Comparison of ENCODE assay signal across 8 mouse cellular contexts in the genomic region with DNA sequence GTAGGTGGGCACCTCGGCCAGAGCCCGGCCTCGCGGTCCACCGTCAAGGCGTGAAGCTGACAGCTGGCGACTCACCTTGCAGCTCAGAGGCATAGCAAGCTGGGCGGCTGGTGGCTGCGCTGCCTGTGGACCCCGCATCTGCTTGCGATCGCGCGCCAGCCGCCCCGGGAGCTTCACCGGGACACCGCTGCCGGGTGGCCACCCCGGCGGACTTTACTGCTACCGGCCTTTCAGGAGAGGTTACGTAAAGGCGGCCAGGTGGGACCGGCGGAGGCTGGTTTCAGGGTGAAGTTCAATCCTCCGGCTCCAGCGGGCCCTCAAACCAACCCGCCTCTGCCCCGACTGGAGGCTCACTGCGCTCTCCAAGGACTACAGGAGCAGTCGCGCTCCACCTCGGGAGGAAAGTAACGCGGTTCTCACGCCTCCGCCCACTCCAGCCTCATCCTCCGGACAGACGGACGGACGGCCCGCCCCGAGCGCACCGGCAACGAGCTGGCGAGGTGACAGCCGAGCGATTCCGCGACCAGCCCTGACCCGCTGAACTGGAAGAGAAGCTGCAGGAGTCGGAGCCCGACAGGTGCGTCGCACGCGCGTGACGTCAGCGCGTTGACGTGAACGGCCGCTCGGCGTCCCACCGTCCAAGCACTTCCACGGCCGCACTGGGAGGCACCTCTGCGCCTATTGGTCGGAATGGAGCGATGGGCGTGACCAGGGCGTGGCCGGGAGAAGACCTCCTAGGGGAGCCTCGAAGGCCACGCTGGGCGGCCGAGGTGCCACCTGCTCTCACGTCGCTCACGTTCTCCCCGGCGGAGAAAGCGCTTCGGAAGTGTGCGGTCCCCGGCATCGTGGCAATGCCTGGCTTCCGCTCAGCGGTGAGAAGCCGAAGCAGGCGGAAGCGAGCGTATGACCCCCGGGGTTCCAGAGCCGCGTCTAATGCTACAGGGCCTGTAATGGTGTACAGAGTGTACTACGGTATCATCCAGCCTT. TPM values are rescaled to one million over a fixed set of nuclear protein-coding genes. Genes with fewer than 3 reads are reported as not detected.
DNase-seq lines count a peak whose midpoint lies in the region; ATAC-seq and TF ChIP-seq lines count a peak whose summit lies in the region.

A gene (minus strand): TSS at position 600 of the 987 bp plus-strand sequence.

- no peaks in the 10 kb centered on the region for H3K27me3 ChIP-seq in C2C12 (ENCODE audit: control insufficient read depth, insufficient read depth, insufficient read length)
- no peaks in the 10 kb centered on the region for H3K27me3 ChIP-seq in erythroblast, embryonic 14.5 days (ENCODE audit: control insufficient read depth)
- no peaks in the 10 kb centered on the region for H3K27me3 ChIP-seq in heart, embryonic 11.5 days (ENCODE audit: control insufficient read depth, insufficient read depth, low read length)
- H3K27me3 ChIP-seq in kidney, embryonic 16.5 days (ENCODE audit: insufficient read depth, low read length), result no peaks in the 10 kb centered on the region
- no peaks in the 10 kb centered on the region for H3K27me3 ChIP-seq in liver, adult 2 months (ENCODE audit: control insufficient read depth, insufficient read depth, low read length)
- H3K27me3 ChIP-seq in myocyte (ENCODE audit: control insufficient read depth, insufficient read depth, insufficient read length), result no peaks in the 10 kb centered on the region
- no peaks in the 10 kb centered on the region for H3K27me3 ChIP-seq in splenic B cell, adult 2 months (ENCODE audit: control insufficient read depth, insufficient read depth, low read length, poor library complexity, severe bottlenecking)

- peak within 1 kb of the TSS; percentile 87 for H3K9ac ChIP-seq in heart, embryonic 11.5 days (ENCODE audit: low read depth, low read length)
- peak within 1 kb of the TSS; percentile 81 for H3K9ac ChIP-seq in kidney, embryonic 16.5 days (replicated peaks; ENCODE audit: low read length)
- H3K9ac ChIP-seq in liver, adult 2 months (ENCODE audit: low read depth, low read length), result peak within 1 kb of the TSS; percentile 74

- H3K4me2 ChIP-seq in heart, embryonic 11.5 days, result peak within 1 kb of the TSS; percentile 88
- peak within 1 kb of the TSS; percentile 94 for H3K4me2 ChIP-seq in kidney, embryonic 16.5 days (replicated peaks; ENCODE audit: low read depth, low read length)
- H3K4me2 ChIP-seq in myocyte (ENCODE audit: low read depth), result peak within 1 kb of the TSS; percentile 100

- H3ac ChIP-seq in C2C12 (ENCODE audit: control insufficient read depth, insufficient read length, low read depth) (peak within 1 kb of the TSS; percentile 70), myocyte (ENCODE audit: control insufficient read depth, insufficient read length) (peak within 1 kb of the TSS; percentile 70)

- TF ChIP-seq CTCF in C2C12 (IDR thresholded peaks at IDR 0.05; ENCODE audit: control insufficient read depth, insufficient read depth, insufficient read length), result no peak
- TF ChIP-seq CTCF in brain, embryonic 14.5 days (IDR thresholded peaks at IDR 0.05; ENCODE audit: borderline replicate concordance, extremely low read depth, insufficient read depth, insufficient read length), result no peak
- TF ChIP-seq CTCF in liver, adult 2 months (IDR thresholded peaks at IDR 0.05; ENCODE audit: low read depth, low read length), result no peak

- H3K79me2 ChIP-seq in C2C12 (ENCODE audit: control insufficient read depth, insufficient read depth) (peaks cover 51% of the 10 kb centered on the region), myocyte (ENCODE audit: control insufficient read depth, insufficient read depth) (peaks cover 43% of the 10 kb centered on the region)
- H3K79me2 ChIP-seq in liver, adult 2 months (ENCODE audit: control insufficient read depth, insufficient read depth, low read length), result peaks cover 5% of the 10 kb centered on the region; the same call in 1 of the 2 replicates

- H3K27ac ChIP-seq in heart, embryonic 11.5 days (ENCODE audit: low read depth, low read length), result peak within 1 kb of the TSS; percentile 93
- H3K27ac ChIP-seq in kidney, embryonic 16.5 days (ENCODE audit: low read length), result peak within 1 kb of the TSS; percentile 92
- peak within 1 kb of the TSS; percentile 73 for H3K27ac ChIP-seq in liver, adult 2 months (replicated peaks; ENCODE audit: insufficient read depth, low read depth, low read length)

- under 1% methylated on average over 100 of the region's 101 CpGs for WGBS in heart, embryonic 11.5 days (ENCODE audit: insufficient replicate concordance)
- under 1% methylated on average over 98 of the region's 101 CpGs for WGBS in kidney, embryonic 16.5 days
- 1% methylated on average over 101 of the region's 101 CpGs for WGBS in liver, adult 2 months

- ATAC-seq in heart, embryonic 11.5 days (replicated peaks; ENCODE audit: insufficient number of reproducible peaks, low FRiP score, low TSS enrichment), result peak; percentile 100
- peak; percentile 100 for ATAC-seq in kidney, embryonic 16.5 days (ENCODE audit: low FRiP score, low TSS enrichment)

- H3K4me3 ChIP-seq in C2C12 (ENCODE audit: insufficient read depth, poor library complexity, severe bottlenecking) (peak within 1 kb of the TSS; percentile 78), myocyte (peak within 1 kb of the TSS; percentile 78)
- peak within 1 kb of the TSS; percentile 100 for H3K4me3 ChIP-seq in erythroblast, embryonic 14.5 days (replicated peaks)
- peak within 1 kb of the TSS; percentile 68 for H3K4me3 ChIP-seq in heart, embryonic 11.5 days (ENCODE audit: low read depth, low read length)
- peak within 1 kb of the TSS; percentile 64 for H3K4me3 ChIP-seq in kidney, embryonic 16.5 days (ENCODE audit: low read length)
- peak within 1 kb of the TSS; percentile 74 for H3K4me3 ChIP-seq in liver, adult 2 months (ENCODE audit: insufficient read depth, low read depth, low read length)

- peak; percentile 99 for DNase-seq in brain, embryonic 14.5 days (ENCODE audit: low read depth)
- peak; percentile 95 for DNase-seq in liver, adult 2 months (ENCODE audit: extremely low read depth, low read depth, low spot score)
- peak; percentile 99 for DNase-seq in splenic B cell, adult 2 months (ENCODE audit: low read depth, low spot score)

- H3K9me3 ChIP-seq in erythroblast, embryonic 14.5 days (ENCODE audit: control insufficient read depth, low read length), result no peaks in the 10 kb centered on the region
- H3K9me3 ChIP-seq in heart, embryonic 11.5 days (replicated peaks; ENCODE audit: control insufficient read depth, low read length), result no peaks in the 10 kb centered on the region
- peaks cover 5% of the 10 kb centered on the region; the same call in 1 of the 2 replicates for H3K9me3 ChIP-seq in kidney, embryonic 16.5 days (ENCODE audit: low read length)

- peaks cover 25% of the 10 kb centered on the region for H3K79me3 ChIP-seq in C2C12 (ENCODE audit: low read depth)

- H3K36me3 ChIP-seq in C2C12 (ENCODE audit: control insufficient read depth, insufficient read depth) (no peaks in the 10 kb centered on the region), myocyte (ENCODE audit: control insufficient read depth, insufficient read depth) (no peaks in the 10 kb centered on the region)
- H3K36me3 ChIP-seq in erythroblast, embryonic 14.5 days (ENCODE audit: control insufficient read depth), result peaks cover 18% of the 10 kb centered on the region
- H3K36me3 ChIP-seq in heart, embryonic 11.5 days (ENCODE audit: control insufficient read depth, insufficient read depth, low read length), result no peaks in the 10 kb centered on the region
- no peaks in the 10 kb centered on the region for H3K36me3 ChIP-seq in kidney, embryonic 16.5 days (ENCODE audit: insufficient read depth, low read length)
- H3K36me3 ChIP-seq in liver, adult 2 months (ENCODE audit: control insufficient read depth, insufficient read depth, low read length), result no peaks in the 10 kb centered on the region
- H3K36me3 ChIP-seq in splenic B cell, adult 2 months (ENCODE audit: control insufficient read depth, insufficient read depth, low read length, poor library complexity, severe bottlenecking), result no peaks in the 10 kb centered on the region

- H3K4me1 ChIP-seq in erythroblast, embryonic 14.5 days (ENCODE audit: control insufficient read depth), result peaks cover 54% of the 10 kb centered on the region
- H3K4me1 ChIP-seq in heart, embryonic 11.5 days (ENCODE audit: control insufficient read depth, insufficient read depth, low read length), result 0 out of 2 replicates have a peak, but pooled peaks cover 3% of the 10 kb centered on the region
- peaks cover 11% of the 10 kb centered on the region; the same call in 1 of the 2 replicates for H3K4me1 ChIP-seq in kidney, embryonic 16.5 days (ENCODE audit: insufficient read depth, low read length)
- peaks cover 10% of the 10 kb centered on the region; the same call in 1 of the 2 replicates for H3K4me1 ChIP-seq in liver, adult 2 months (ENCODE audit: control insufficient read depth, insufficient read depth, low read length)

- TF ChIP-seq POLR2A in brain, embryonic 14.5 days (IDR thresholded peaks at IDR 0.05; ENCODE audit: borderline replicate concordance, extremely low read depth, insufficient read depth, insufficient read length, poor library complexity, severe bottlenecking), result peak; percentile 59; the same call in 1 of the 2 replicates
- TF ChIP-seq POLR2A in liver, adult 2 months (IDR thresholded peaks at IDR 0.05; ENCODE audit: extremely low read depth, insufficient read depth, low read length), result peak; percentile 78
- peak; percentile 91 for TF ChIP-seq POLR2A in myocyte (IDR thresholded peaks at IDR 0.05; ENCODE audit: insufficient read length, low read depth)

TF ChIP-seq in C2C12, 6 proteins besides CTCF, POLR2A, EP300 and RAD21 (continues in another document):
- TF ChIP-seq FOSL1 (IDR thresholded peaks at IDR 0.05; ENCODE audit: insufficient read depth, low read length, poor library complexity, severe bottlenecking), result no peak
- no peak for TF ChIP-seq CEBPB (IDR thresholded peaks at IDR 0.05; ENCODE audit: low read depth)
- TF ChIP-seq USF1 (IDR thresholded peaks at IDR 0.05; ENCODE audit: low read depth), result no peak
- TF ChIP-seq MYOG (IDR thresholded peaks at IDR 0.05; ENCODE audit: control insufficient read depth, extremely low read depth, insufficient read length), result no peak

TF ChIP-seq in myocyte, 11 proteins besides CTCF, POLR2A, EP300 and RAD21 (continues in another document):
- TF ChIP-seq MAX (IDR thresholded peaks at IDR 0.05; ENCODE audit: low read depth), result no peak
- TF ChIP-seq TCF12 (IDR thresholded peaks at IDR 0.05; ENCODE audit: insufficient read depth, poor library complexity, severe bottlenecking), result no peak
- TF ChIP-seq CEBPB (IDR thresholded peaks at IDR 0.05; ENCODE audit: insufficient read depth, poor library complexity, severe bottlenecking), result no peak
- no peak for TF ChIP-seq REST (IDR thresholded peaks at IDR 0.05; ENCODE audit: insufficient read depth, insufficient read length)

RNA-seq across cellular contexts. Expression of the gene that starts here (rescaled TPM):
- 4.4 TPM for polyA plus RNA-seq in C2C12 (2012; fragmentation: generic; extraction: Trizol)
- polyA plus RNA-seq in brain, embryonic 14.5 days (2012; rRNA removed), result 35.8 and 47.3 TPM in 2 replicates
- 3.7 and 4.2 TPM in 2 replicates for polyA plus RNA-seq in erythroblast, embryonic 14.5 days (2012)
- 24.4 and 29.2 TPM in 2 replicates for polyA plus RNA-seq in heart, embryonic 11.5 days (2014; fragmentation: Nextera tagmentation; extraction: Ambion mirVana)
- 29.8 and 32.4 TPM in 2 replicates for polyA plus RNA-seq in kidney, embryonic 16.5 days (2015; fragmentation: Nextera tagmentation; extraction: Ambion mirVana)
- total RNA-seq in liver, adult 2 months (2014; rRNA removed), result 26.0 and 27.7 TPM in 2 replicates
- polyA plus RNA-seq in liver, adult 2 months (2012; rRNA removed), result 8.9 and 9.8 TPM in 2 replicates
- 6.8 TPM for polyA plus RNA-seq in myocyte (2012; fragmentation: generic; extraction: Trizol)

Comparison
In these comparisons a context has a peak if more than half of its experiments do, and no peak if none do; other contexts are left out.
1. Peak in every context shown above with its lines: DNase-seq, ATAC-seq, H3K4me3 ChIP-seq and H3K27ac ChIP-seq.